Comparison of ENCODE assay signal across 22 mouse cellular contexts in genomic region chr12:102964486-102964885, GRCm38 (mm10). TPM values are rescaled to one million over a fixed set of nuclear protein-coding genes. Genes with fewer than 3 reads are reported as not detected.
"Had no signal": no experiment of that assay in that cellular context is flagged by ENCODE, and none has a peak within 500 bp of the region (broad histone marks: within the 10 kb centered on the region; RNA-seq: fewer than 3 reads in every experiment).

No protein-coding gene starts in this region.

- H3K9me3 ChIP-seq: liver, embryonic 13.5 days; liver, embryonic 15.5 days; lung, embryonic 15.5 days; megakaryocyte, embryonic 14.5 days; neural tube, embryonic 13.5 days; neural tube, embryonic 15.5 days had no signal

- H3K36me3 ChIP-seq: liver, embryonic 13.5 days; liver, embryonic 15.5 days; lung, embryonic 15.5 days; neural tube, embryonic 13.5 days; neural tube, embryonic 15.5 days had no signal

- H3K27ac ChIP-seq: liver, embryonic 13.5 days; liver, embryonic 15.5 days; lung, embryonic 15.5 days; macrophage; neural tube, embryonic 13.5 days; neural tube, embryonic 15.5 days had no signal

- ATAC-seq: liver, postnatal 0 days; lung, postnatal 0 days; midbrain, embryonic 16.5 days had no signal

- H3K9ac ChIP-seq: liver, embryonic 13.5 days; liver, embryonic 15.5 days; liver, postnatal 0 days; lung, embryonic 15.5 days; neural tube, embryonic 13.5 days; neural tube, embryonic 15.5 days had no signal

- H3K4me1 ChIP-seq: liver, embryonic 13.5 days; liver, embryonic 15.5 days; lung, embryonic 15.5 days; megakaryocyte, embryonic 14.5 days had no signal

- H3K4me2 ChIP-seq: liver, embryonic 13.5 days; liver, embryonic 15.5 days; lung, embryonic 15.5 days; midbrain, embryonic 11.5 days; neural tube, embryonic 13.5 days; neural tube, embryonic 15.5 days had no signal

- H3K4me3 ChIP-seq: liver, embryonic 13.5 days; liver, embryonic 15.5 days; lung, embryonic 15.5 days; megakaryocyte, embryonic 14.5 days; myocyte; neural tube, embryonic 13.5 days; neural tube, embryonic 15.5 days had no signal

- DNase-seq: liver, embryonic 13.5 days; liver, postnatal 0 days; lung, adult 2 months; lung, postnatal 14 days; lung, postnatal 36 days; right cerebral cortex, adult 18-20 months; right cerebral cortex, postnatal 25 days; right cerebral cortex, postnatal 4 days; spleen, adult 18-20 months; thymus, adult 18-20 months; thymus, postnatal 14 days; thymus, postnatal 36 days had no signal

- H3K27me3 ChIP-seq: liver, embryonic 13.5 days; liver, embryonic 15.5 days; lung, embryonic 15.5 days; megakaryocyte, embryonic 14.5 days; neural tube, embryonic 13.5 days; neural tube, embryonic 15.5 days had no signal

RNA-seq across cellular contexts. Expression of gene Unc79, which starts 15.8 kb away (rescaled TPM):
- polyA plus RNA-seq: myocyte had no signal
